ENCODE assay signal across 19 mouse cellular contexts in the genomic region with DNA sequence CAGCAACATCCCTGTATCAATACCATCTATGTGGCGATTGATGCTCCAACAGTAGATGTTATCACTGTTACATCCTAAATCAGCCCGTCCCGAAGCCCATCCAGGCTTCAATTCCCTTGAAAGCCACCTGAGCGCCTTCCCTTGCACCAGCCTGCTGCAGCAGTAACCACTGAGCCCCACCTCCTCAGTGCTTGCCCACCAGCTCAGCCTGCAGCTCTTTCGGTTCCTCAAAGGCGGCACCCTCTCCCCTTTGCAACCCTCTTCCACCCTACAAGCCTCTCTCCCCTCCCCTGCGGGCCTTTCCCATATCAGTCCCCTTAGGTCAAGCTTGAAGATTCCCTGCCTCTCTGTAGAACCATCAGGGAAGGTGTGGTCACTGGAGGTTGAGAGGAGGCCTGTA. TPM values are rescaled to one million over a fixed set of nuclear protein-coding genes. Genes with fewer than 3 reads are reported as not detected.
DNase-seq lines count a peak whose midpoint lies in the region; ATAC-seq lines count a peak whose summit lies in the region.
"Had no signal": no experiment of that assay in that cellular context is flagged by ENCODE, and none has a peak within 500 bp of the region (broad histone marks: within the 10 kb centered on the region; RNA-seq: fewer than 3 reads in every experiment).

No protein-coding gene starts in this region.

- 87% methylated on average over 7 of the region's 7 CpGs for WGBS in midbrain, embryonic 10.5 days

- ATAC-seq in granulocyte monocyte progenitor cell, adult 5-6 weeks (replicated peaks; ENCODE audit: poor library complexity, severe bottlenecking) = peak; percentile 85
- peak; percentile 79 for ATAC-seq in neutrophil, adult 5-6 weeks (ENCODE audit: extremely low read depth, insufficient number of reproducible peaks, low FRiP score, poor library complexity, severe bottlenecking)
- ATAC-seq: forebrain, embryonic 13.5 days; forebrain, postnatal 0 days had no signal

- H3K27ac ChIP-seq in midbrain, embryonic 10.5 days (replicated peaks) = no peak overlapping the region
- H3K27ac ChIP-seq: embryonic facial prominence, embryonic 12.5 days; forebrain, embryonic 13.5 days; hindbrain, embryonic 15.5 days had no signal

- H3K36me3 ChIP-seq in midbrain, embryonic 10.5 days = no peaks in the 10 kb centered on the region
- H3K36me3 ChIP-seq: embryonic facial prominence, embryonic 12.5 days; heart, embryonic 12.5 days; hindbrain, embryonic 15.5 days had no signal

- peak; percentile 92 for DNase-seq in heart, adult 11 months
- DNase-seq in heart, adult 9 months (ENCODE audit: low spot score in 2 of 2) = no peak
- peak; percentile 83 for DNase-seq in A20 (ENCODE audit: low read depth, low spot score)
- no peak for DNase-seq in layer of hippocampus, postnatal 25 days (ENCODE audit: extremely low spot score in 1 of 2, low spot score in 1 of 2)
- no peak for DNase-seq in cerebellum, adult 11-12 months
- no peak for DNase-seq in midbrain, embryonic 10.5 days (ENCODE audit: low spot score)
- DNase-seq: adrenal gland, adult 2 months; adrenal gland, postnatal 25 days; cerebellum, adult 2 months; cerebellum, postnatal 14 days; forebrain, postnatal 0 days; gastrocnemius, postnatal 25 days; heart, postnatal 36 days had no signal

- no peaks in the 10 kb centered on the region for H3K27me3 ChIP-seq in midbrain, embryonic 10.5 days (ENCODE audit: low read depth, poor library complexity, severe bottlenecking)
- H3K27me3 ChIP-seq: embryonic facial prominence, embryonic 12.5 days; forebrain, embryonic 13.5 days; heart, embryonic 12.5 days; hindbrain, embryonic 15.5 days had no signal

- H3K4me1 ChIP-seq in midbrain, embryonic 10.5 days = peaks cover 20% of the 10 kb centered on the region

- H3K4me3 ChIP-seq in midbrain, embryonic 10.5 days = no peak overlapping the region
- H3K4me3 ChIP-seq: embryonic facial prominence, embryonic 12.5 days; forebrain, embryonic 13.5 days; heart, embryonic 12.5 days; hindbrain, embryonic 15.5 days had no signal

- H3K9me3 ChIP-seq in midbrain, embryonic 10.5 days (replicated peaks) = no peaks in the 10 kb centered on the region
- H3K9me3 ChIP-seq: embryonic facial prominence, embryonic 12.5 days; forebrain, embryonic 13.5 days; heart, embryonic 12.5 days; hindbrain, embryonic 15.5 days had no signal

RNA-seq across cellular contexts. Expression of a gene that starts 20.9 kb away (rescaled TPM):
- total RNA-seq in granulocyte monocyte progenitor cell, adult 5-6 weeks (2014; fragmentation: Nextera tagmentation) = not detected in 2 replicates
- 0.26 and 0.36 TPM in 2 replicates for total RNA-seq in granulocyte monocyte progenitor cell, adult 5-6 weeks (2017)
- 62.0 and 67.5 TPM in 2 replicates for total RNA-seq in neutrophil, adult 5-6 weeks (2017)
- under 1 TPM; 0.07 to 0.16 TPM for total RNA-seq in layer of hippocampus, postnatal 25 days (2021)
- 0.04 TPM in 1 of 2 replicates, not detected in the other for polyA plus RNA-seq in midbrain, embryonic 10.5 days (2016; fragmentation: Nextera tagmentation; extraction: Ambion mirVana)

Comparison
In these comparisons a context has a peak if more than half of its experiments do, and no peak if none do; other contexts are left out.
1. DNase-seq: peak in heart, adult 11 months (single experiment) and A20 (single experiment); none in heart, adult 9 months (0 of 2), layer of hippocampus, postnatal 25 days (0 of 2), cerebellum, adult 11-12 months (single experiment) and midbrain, embryonic 10.5 days (single experiment).
2. RNA of a gene that starts 20.9 kb away (total RNA-seq): 62.0 to 67.5 TPM in neutrophil, adult 5-6 weeks; 0.26 to 0.36 TPM in granulocyte monocyte progenitor cell, adult 5-6 weeks and 0.07 to 0.16 TPM in layer of hippocampus, postnatal 25 days; every median in the first group is over 10 times any median in the second.